Mouse (Mus musculus) small intestine, adult 2 months (tissue): ENCODE results near the gene Eif2s2.

Experiments used
- CTCF ChIP-seq: fragments of 200-500 bp; IDR thresholded peaks from 2 replicates; pipeline ENCODE4 v1.5.1; 2012; ENCODE audit warnings: low read depth, mild to moderate bottlenecking, control low read depth, inconsistent platforms, low read length, moderate library complexity, mixed read lengths; ENCODE audit not compliant: insufficient replicate concordance, insufficient read length; ENCODE audit errors: extremely low read depth
- POLR2A ChIP-seq: fragments of 200-500 bp; IDR thresholded peaks from 2 replicates; pipeline ENCODE4 v1.6.1; 2012; ENCODE audit warnings: low read depth, mild to moderate bottlenecking, control low read depth, inconsistent platforms, low read length, moderate library complexity

DNA sequence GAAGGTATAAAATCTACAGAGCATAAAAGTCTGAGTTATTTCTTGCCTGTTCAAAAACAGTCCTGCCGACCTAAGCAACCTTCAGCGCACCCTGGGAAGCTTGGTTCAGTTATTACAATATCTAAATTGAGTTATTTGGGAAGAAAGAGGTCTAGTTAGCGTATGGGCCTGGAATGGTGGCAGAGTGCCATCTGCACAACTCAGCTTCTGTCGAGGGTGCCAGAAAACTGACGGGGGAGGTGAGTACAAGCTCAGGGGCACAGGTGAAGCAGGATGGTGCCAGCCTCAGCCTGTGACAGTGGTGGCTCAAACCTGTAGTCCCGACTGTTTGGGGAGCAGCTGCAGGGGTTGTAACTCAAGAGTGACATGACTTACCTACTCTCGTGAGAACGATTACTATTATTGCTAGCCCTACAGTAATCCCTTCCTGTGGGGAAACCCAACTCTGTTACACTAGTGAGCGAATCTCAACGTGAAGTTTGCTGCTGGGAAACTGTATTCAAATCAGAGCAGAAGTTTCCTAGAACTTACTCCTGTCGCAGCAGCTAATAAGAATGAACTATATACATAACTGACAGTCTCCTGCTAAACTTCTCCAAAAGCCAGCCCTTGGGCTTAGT lies 43.9 kb upstream of the Eif2s2 start:
- TF ChIP-seq CTCF (no peak), POLR2A (no peak)
